Mouse (Mus musculus) bone marrow, adult 2 months (tissue): ENCODE measurements around the gene Taar6. TPM values are rescaled to one million over a fixed set of nuclear protein-coding genes. Genes with fewer than 3 reads are reported as not detected.

Experiments used
- H3K27ac ChIP-seq: fragments of 200-500 bp; 2 replicates; pipeline ENCODE4 v1.5.1; 2012; ENCODE audit warnings: low read depth, mild to moderate bottlenecking, control low read depth, inconsistent platforms, low read length; ENCODE audit not compliant: control insufficient read depth, poor library complexity, insufficient read depth
- H3K4me1 ChIP-seq: fragments of 200-500 bp; 2 replicates; pipeline ENCODE4 v1.6.1; 2011; ENCODE audit warnings: low read length; ENCODE audit not compliant: control insufficient read depth, insufficient read depth
- H3K4me3 ChIP-seq: fragments of 200-500 bp; replicated peaks from 2 replicates; pipeline ENCODE3; 2011; ENCODE audit warnings: mild to moderate bottlenecking, low read depth, low read length, control low read depth; ENCODE audit not compliant: control insufficient read depth
- CTCF ChIP-seq: fragments of 200-500 bp; IDR thresholded peaks from 2 replicates; pipeline ENCODE4 v1.5.1; 2011; ENCODE audit warnings: low read length, control low read depth; ENCODE audit not compliant: control insufficient read depth, insufficient read depth
- POLR2A ChIP-seq: fragments of 200-500 bp; IDR thresholded peaks from 2 replicates; pipeline ENCODE4 v1.6.1; 2011; ENCODE audit warnings: low read depth, mild to moderate bottlenecking, control low read depth, low read length, borderline replicate concordance; ENCODE audit not compliant: control insufficient read depth
- WGBS: fragments of 180-500 bp; shearing (Covaris S2); methylation state at CpG from one replicate; pipeline ENCODE4 v1.1.7; 2018; 5-methylcytosine and 5-hydroxymethylcytosine counted together
- polyA plus RNA-seq: library from polyadenylated mRNA; stranded (reverse); fragments of >200 nt; gene quantifications from 2 replicates; pipeline ENCODE4 v1.2.4, GENCODE M21; 2011; ENCODE audit warnings: low replicate concordance; ENCODE audit not compliant: missing spikeins, insufficient read depth, insufficient read length

The Taar6 gene
- polyA plus RNA-seq, 1 experiment, result not detected

DNA sequence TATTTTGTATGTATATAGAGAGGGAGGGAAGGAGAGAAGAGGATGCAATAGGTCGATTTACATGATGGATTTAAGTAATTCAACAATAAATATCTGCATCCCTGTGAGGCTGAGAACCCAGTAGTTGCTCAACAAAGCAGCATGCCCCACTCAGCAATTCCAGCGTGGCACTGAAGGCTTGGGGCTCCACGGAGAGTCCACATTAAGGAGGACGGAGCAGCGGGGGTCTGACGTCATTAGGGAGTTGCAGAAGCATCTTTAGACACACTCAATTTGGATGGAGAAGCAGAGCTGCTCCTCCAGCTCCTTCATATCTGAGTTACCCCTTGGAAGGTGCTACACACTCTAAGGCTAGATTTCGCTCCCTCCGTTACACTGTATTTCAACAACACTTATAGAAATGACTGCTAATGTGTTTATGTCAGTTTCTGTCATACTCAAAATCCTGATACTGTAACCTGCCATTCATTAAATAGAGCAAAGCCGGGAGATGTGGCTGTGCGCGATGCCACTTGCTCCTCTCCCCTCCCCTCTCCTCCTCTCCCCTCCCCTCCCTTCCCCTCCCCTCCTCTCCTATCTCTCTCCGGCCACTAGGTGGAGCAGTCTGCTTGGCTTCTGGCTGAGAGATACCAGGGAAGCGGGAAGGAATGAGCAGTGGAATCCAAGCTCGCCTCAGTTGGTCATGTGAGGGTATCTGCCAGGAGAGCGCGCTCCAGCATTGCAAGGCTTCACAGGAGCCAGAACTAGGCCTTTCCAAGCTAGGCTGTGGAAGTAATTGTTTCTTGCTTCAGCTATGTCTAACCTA lies 6.3 kb downstream of the Taar6 start:
- 42% methylated on average over 16 of the region's 16 CpGs for WGBS
- Histone ChIP-seq H3K4me1 (no peaks in the 10 kb centered on the region), H3K27ac (no peak overlapping the region), H3K4me3 (no peak overlapping the region)
- TF ChIP-seq CTCF, result peak; percentile 67
- no peak for TF ChIP-seq POLR2A

DNA sequence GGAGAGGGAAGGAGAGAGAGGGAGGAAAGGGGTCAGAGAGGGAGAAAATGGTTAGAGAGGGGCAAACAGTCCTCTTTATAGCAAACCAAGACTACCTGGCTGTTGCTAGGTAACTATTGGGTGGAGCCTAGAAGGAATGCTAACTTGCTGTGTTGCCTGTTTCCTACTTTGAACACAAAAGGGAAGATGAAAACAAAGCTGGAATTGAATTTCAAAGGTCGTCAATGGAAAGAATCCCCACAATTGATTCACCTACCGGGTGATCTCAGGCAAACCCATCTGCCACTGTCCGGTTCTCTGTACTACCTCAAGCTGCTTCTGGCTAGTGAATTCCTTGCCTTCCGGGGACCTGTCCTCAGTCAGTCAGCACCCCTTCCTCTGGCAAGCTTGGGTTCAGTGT lies 7.5 kb downstream of the Taar6 start:
- H3K4me3 ChIP-seq, result no peak overlapping the region
- no peak for TF ChIP-seq POLR2A
- no peak for TF ChIP-seq CTCF
- no peaks in the 10 kb centered on the region for H3K4me1 ChIP-seq
- WGBS, result 80% methylated on average over 4 of the region's 4 CpGs
- H3K27ac ChIP-seq, result no peak overlapping the region

DNA sequence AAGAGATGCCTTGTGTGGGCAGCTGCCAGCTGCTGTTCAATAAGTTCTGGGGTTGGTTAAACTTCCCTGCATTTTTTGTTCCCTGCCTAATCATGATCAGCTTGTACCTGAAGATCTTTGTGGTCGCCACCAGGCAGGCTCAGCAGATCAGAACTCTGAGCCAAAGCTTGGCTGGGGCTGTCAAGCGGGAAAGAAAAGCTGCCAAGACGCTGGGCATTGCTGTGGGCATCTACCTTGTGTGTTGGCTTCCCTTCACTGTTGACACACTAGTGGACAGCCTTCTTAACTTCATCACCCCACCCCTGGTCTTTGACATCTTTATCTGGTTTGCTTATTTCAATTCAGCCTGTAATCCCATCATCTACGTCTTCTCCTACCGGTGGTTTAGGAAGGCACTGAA lies 14.2 kb downstream of the Taar6 start:
- TF ChIP-seq CTCF, result no peak
- no peak for TF ChIP-seq POLR2A
- no peak overlapping the region for H3K4me3 ChIP-seq
- no peaks in the 10 kb centered on the region for H3K4me1 ChIP-seq
- H3K27ac ChIP-seq, result no peak overlapping the region
- WGBS, result 78% methylated on average over 5 of the region's 5 CpGs

DNA sequence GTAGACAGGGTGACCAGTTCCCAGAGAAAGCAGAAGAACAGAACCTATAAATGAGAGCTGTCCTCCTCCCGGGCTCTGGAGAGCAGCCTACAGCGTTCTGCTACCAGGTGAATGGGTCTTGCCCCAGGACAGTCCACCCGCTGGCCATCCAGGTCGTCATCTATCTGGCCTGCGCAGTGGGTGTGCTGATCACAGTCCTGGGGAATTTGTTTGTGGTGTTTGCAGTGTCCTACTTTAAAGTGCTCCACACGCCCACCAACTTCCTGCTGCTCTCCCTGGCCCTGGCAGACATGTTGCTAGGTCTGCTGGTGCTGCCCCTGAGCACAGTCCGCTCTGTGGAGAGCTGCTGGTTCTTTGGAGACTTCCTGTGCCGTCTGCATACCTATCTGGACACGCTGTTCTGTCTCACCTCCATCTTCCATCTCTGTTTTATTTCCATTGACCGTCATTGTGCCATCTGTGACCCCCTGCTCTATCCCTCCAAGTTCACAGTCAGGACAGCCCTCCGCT lies 14.7 kb downstream of the Taar6 start, which contains the start of gene Taar5:
TSS of gene Taar5 (plus strand) at position 51 of the 510 bp plus-strand sequence.
- 79% methylated on average over 11 of the region's 11 CpGs for WGBS
- Histone ChIP-seq H3K27ac (no peak within 1 kb of the TSS), H3K4me3 (no peak within 1 kb of the TSS), H3K4me1 (no peaks in the 10 kb centered on the region)
- TF ChIP-seq POLR2A, result no peak
- TF ChIP-seq CTCF, result no peak

DNA sequence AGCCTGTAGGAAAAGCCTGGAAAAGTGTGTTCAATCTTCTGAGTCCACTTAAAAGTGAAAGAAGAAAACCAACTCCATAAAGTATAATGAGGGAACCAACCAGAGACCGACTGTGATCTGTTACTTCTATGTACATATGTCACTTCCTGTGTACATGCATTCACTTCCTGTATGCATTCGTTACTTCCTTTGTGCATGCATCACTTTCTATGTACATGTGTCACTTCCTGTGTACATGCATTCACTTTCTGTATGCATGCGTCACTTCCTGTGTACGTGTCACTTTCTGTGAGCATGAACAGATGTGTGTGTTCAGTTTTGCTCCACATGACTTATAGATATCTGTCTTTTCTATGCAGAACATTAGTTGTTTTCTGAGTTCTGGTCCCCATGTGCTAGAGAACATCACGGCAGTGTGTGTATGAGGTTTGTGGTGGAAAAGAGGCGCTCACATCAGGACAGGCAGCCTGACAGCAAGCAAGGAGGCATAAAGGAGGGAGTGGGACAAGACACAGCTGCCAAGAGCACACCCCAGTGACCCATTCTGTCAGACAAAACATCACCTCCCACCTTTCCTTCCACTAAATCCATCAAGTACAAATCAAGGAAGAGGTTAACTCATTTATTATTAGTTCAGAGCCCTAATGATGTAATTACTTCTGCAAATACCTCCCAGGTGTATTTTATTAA lies 20.4 kb downstream of the Taar6 start:
- TF ChIP-seq CTCF, result no peak
- TF ChIP-seq POLR2A, result no peak
- Histone ChIP-seq H3K4me1 (no peaks in the 10 kb centered on the region), H3K4me3 (no peak overlapping the region), H3K27ac (no peak overlapping the region)
- 81% methylated on average over 6 of the region's 6 CpGs for WGBS

DNA sequence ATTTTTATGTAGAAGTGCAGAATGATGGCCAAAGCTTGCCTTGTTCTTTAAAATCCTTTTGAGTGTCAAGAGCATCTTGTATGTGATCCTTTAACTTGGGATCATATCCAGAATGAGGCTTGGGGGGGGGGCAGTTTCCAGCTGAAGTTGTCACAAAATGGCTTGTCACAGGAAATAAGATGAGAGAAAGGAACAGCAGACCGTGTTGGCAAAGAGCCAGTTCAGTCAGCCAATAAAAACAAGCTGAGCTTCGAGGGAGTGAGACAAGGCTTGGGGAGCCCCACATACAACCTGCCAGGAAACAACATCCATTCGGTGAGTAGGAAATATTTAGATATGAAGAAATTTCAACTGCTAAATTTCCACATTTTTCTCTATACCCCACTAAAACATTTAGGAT lies 22.0 kb downstream of the Taar6 start:
- Histone ChIP-seq H3K27ac (no peak overlapping the region), H3K4me3 (no peak overlapping the region), H3K4me1 (no peaks in the 10 kb centered on the region)
- TF ChIP-seq CTCF, result no peak
- TF ChIP-seq POLR2A, result no peak
- 68% methylated on average over 3 of the region's 3 CpGs for WGBS

DNA sequence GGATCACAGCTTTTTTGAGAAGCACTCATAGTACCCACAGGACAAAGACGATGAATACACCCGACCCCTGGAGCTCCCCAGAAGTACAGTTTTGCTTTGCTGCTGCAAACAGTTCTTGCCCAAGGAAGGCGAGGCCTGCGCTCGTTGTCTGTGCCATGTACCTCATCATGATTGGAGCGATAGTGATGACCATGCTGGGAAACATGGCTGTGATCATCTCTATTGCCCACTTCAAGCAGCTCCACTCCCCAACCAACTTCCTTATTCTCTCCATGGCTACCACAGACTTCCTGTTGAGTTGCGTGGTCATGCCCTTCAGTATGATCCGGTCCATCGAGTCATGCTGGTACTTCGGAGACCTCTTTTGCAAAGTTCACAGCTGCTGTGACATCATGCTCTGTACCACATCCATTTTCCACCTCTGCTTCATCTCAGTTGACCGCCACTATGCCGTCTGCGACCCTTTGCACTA lies 25.0 kb downstream of the Taar6 start, which contains the start of gene Taar4:
TSS of gene Taar4 (plus strand) at position 51 of the 472 bp plus-strand sequence.
- TF ChIP-seq CTCF (no peak), POLR2A (no peak)
- 61% methylated on average over 13 of the region's 13 CpGs for WGBS
- no peak within 1 kb of the TSS for H3K4me3 ChIP-seq
- no peak within 1 kb of the TSS for H3K27ac ChIP-seq
- H3K4me1 ChIP-seq, result no peaks in the 10 kb centered on the region

DNA sequence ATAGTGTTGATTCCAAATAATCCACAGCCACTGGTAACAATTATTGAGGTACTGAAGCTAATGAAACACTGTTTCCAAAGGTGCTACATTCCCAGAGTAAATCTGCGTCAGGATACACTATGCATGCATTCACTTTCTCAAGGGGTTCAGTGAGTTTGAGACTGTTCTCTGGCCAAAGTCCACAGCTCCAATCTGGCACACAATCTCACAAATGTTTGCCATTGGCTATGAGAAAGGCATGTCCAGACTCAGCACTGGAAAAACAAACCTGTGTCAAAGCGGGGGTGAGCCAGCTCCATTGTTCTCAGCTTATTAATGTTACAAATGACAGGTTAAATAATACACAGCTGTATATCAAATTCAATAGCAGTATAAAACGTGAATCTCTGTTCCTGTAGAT lies 26.4 kb downstream of the Taar6 start:
- WGBS, result 73% methylated on average over 3 of the region's 3 CpGs

More for the DNA sequence above, 26.4 kb downstream of the Taar6 start:
- Histone ChIP-seq H3K4me3 (no peak overlapping the region), H3K4me1 (no peaks in the 10 kb centered on the region), H3K27ac (no peak overlapping the region)
- TF ChIP-seq POLR2A, result no peak
